Comparison of ENCODE assay signal across 7 mouse cellular contexts in the genomic region with DNA sequence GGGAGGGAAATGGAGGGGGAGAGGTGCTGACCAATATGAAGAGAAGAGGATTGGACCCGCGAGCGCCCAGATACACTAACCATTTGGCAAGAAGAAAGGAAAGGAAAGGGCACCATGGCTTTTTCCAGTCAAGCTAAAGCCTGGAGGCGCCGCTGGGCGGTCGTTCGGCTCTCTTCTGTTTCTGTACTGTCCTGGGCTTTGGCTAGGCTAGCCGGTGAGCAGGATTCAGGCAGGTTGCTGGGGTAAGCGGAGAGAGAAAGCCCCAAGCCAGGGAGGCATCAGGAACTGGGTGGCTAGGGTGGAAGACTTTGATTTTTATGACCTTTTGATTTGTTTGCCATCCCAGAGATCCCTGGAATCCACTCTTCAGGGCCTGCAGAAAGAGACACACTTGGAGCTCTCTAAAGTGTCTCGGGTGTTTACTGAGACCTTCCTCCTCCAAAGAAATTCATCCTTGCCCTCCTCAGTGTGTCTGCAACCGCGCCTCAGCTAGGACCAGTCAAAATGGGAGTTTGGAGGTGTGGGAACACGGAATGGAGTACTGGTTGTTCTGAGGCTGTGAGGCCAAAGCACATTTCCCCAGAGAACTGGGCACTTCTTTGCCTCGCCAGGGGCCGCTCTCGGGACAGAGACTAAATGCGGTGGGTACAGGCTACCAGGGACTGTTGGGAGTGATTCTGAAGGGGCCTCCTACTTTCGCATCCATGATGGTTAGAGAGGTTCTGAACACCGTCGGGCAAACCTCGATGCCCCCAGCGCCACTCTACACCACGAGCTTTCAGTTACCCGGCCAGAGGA. TPM values are rescaled to one million over a fixed set of nuclear protein-coding genes. Genes with fewer than 3 reads are reported as not detected.
DNase-seq lines count a peak whose midpoint lies in the region; ATAC-seq and TF ChIP-seq lines count a peak whose summit lies in the region.

No protein-coding gene starts in this region.

- H3K4me2 ChIP-seq in lung, postnatal 0 days (replicated peaks; ENCODE audit: low read depth, low read length), result no peak overlapping the region
- H3K4me2 ChIP-seq in embryonic facial prominence, embryonic 14.5 days (ENCODE audit: low read depth, low read length), result peak overlapping the region; percentile 2
- no peak overlapping the region for H3K4me2 ChIP-seq in liver, embryonic 14.5 days (ENCODE audit: low read depth)

- peaks cover 15% of the 10 kb centered on the region for H3K4me1 ChIP-seq in lung, postnatal 0 days (ENCODE audit: insufficient read depth, low read depth, low read length)
- 0 out of 2 replicates have a peak, but pooled peaks cover 9% of the 10 kb centered on the region for H3K4me1 ChIP-seq in embryonic facial prominence, embryonic 14.5 days (ENCODE audit: control insufficient read depth, insufficient read depth, low read length)
- no peaks in the 10 kb centered on the region for H3K4me1 ChIP-seq in liver, embryonic 14.5 days (replicated peaks; ENCODE audit: control insufficient read depth in 2 of 2, insufficient read depth in 2 of 2, low read length in 1 of 2)
- peaks cover 13% of the 10 kb centered on the region for H3K4me1 ChIP-seq in lung, adult 2 months (ENCODE audit: control insufficient read depth, insufficient read depth, low read length)

- DNase-seq in lung, postnatal 0 days (ENCODE audit: low spot score), result no peak
- DNase-seq in lung, postnatal 25 days (ENCODE audit: low spot score), result no peak
- no peak for DNase-seq in embryonic facial prominence, embryonic 14.5 days (ENCODE audit: low spot score)
- DNase-seq in liver, embryonic 14.5 days (ENCODE audit: low read depth in 3 of 3, low spot score in 3 of 3), result no peak
- no peak for DNase-seq in left cerebral cortex, postnatal 10 days (ENCODE audit: extremely low spot score in 1 of 2, low spot score in 2 of 2)
- no peak for DNase-seq in right cerebral cortex, postnatal 36 days (ENCODE audit: low spot score in 2 of 2)
- DNase-seq in lung, adult 2 months, result no peak

- no peak overlapping the region for H3K9ac ChIP-seq in lung, postnatal 0 days (replicated peaks; ENCODE audit: low read depth)
- peak overlapping the region; percentile 20; the same call in 1 of the 2 replicates for H3K9ac ChIP-seq in embryonic facial prominence, embryonic 14.5 days (ENCODE audit: low read depth, low read length)
- H3K9ac ChIP-seq in liver, embryonic 14.5 days (replicated peaks), result no peak overlapping the region

- peak; percentile 41 for TF ChIP-seq CTCF in lung, postnatal 0 days (IDR thresholded peaks at IDR 0.05)
- peak; percentile 17; the same call in 1 of the 2 replicates for TF ChIP-seq CTCF in liver, embryonic 14.5 days (IDR thresholded peaks at IDR 0.05; ENCODE audit: low read depth)
- no peak for TF ChIP-seq CTCF in lung, adult 2 months (IDR thresholded peaks at IDR 0.05; ENCODE audit: insufficient read depth, low read length)

- no peaks in the 10 kb centered on the region for H3K9me3 ChIP-seq in lung, postnatal 0 days (ENCODE audit: low read length)
- H3K9me3 ChIP-seq in embryonic facial prominence, embryonic 14.5 days (ENCODE audit: control insufficient read depth, low read length), result no peaks in the 10 kb centered on the region
- no peaks in the 10 kb centered on the region for H3K9me3 ChIP-seq in liver, embryonic 14.5 days (ENCODE audit: control insufficient read depth, low read length)

- 2% methylated on average over 25 of the region's 25 CpGs for WGBS in lung, postnatal 0 days
- WGBS in embryonic facial prominence, embryonic 14.5 days, result 3% methylated on average over 25 of the region's 25 CpGs
- WGBS in liver, embryonic 14.5 days (ENCODE audit: insufficient replicate concordance), result 2% methylated on average over 25 of the region's 25 CpGs
- WGBS in lung, adult 2 months, result 4% methylated on average over 25 of the region's 25 CpGs

- ATAC-seq in lung, postnatal 0 days, result no peak
- no peak for ATAC-seq in embryonic facial prominence, embryonic 14.5 days (ENCODE audit: low read depth)
- no peak for ATAC-seq in liver, embryonic 14.5 days (ENCODE audit: insufficient read depth)

- H3K27me3 ChIP-seq in lung, postnatal 0 days (replicated peaks; ENCODE audit: insufficient read depth, low read length), result peaks cover 92% of the 10 kb centered on the region
- peaks cover 100% of the 10 kb centered on the region for H3K27me3 ChIP-seq in embryonic facial prominence, embryonic 14.5 days (replicated peaks; ENCODE audit: control insufficient read depth, insufficient read depth, low read length)
- peaks cover 100% of the 10 kb centered on the region for H3K27me3 ChIP-seq in liver, embryonic 14.5 days (ENCODE audit: control insufficient read depth, insufficient read depth, low read length)

- TF ChIP-seq EP300 in lung, postnatal 0 days (IDR thresholded peaks at IDR 0.05), result no peak
- no peak for TF ChIP-seq EP300 in liver, embryonic 14.5 days (IDR thresholded peaks at IDR 0.05; ENCODE audit: low read depth)

- H3K36me3 ChIP-seq in lung, postnatal 0 days (ENCODE audit: insufficient read depth, low read length), result no peaks in the 10 kb centered on the region
- no peaks in the 10 kb centered on the region for H3K36me3 ChIP-seq in embryonic facial prominence, embryonic 14.5 days (ENCODE audit: control insufficient read depth, insufficient read depth, low read length)
- no peaks in the 10 kb centered on the region for H3K36me3 ChIP-seq in liver, embryonic 14.5 days (replicated peaks; ENCODE audit: control insufficient read depth, insufficient read depth, low read depth)

- no peak for TF ChIP-seq POLR2A in lung, adult 2 months (IDR thresholded peaks at IDR 0.05; ENCODE audit: borderline replicate concordance, extremely low read depth, low read depth, low read length)

- H3K4me3 ChIP-seq in lung, postnatal 0 days (ENCODE audit: low read depth, low read length), result no peak overlapping the region
- H3K4me3 ChIP-seq in embryonic facial prominence, embryonic 14.5 days (ENCODE audit: low read depth, low read length), result 0 out of 2 replicates have a peak overlapping the region, but pooled peaks have one; percentile 2
- H3K4me3 ChIP-seq in liver, embryonic 14.5 days (ENCODE audit: insufficient read depth in 1 of 2, low read depth in 2 of 2, low read length in 2 of 2), result no peak overlapping the region
- no peak overlapping the region for H3K4me3 ChIP-seq in lung, adult 2 months (replicated peaks; ENCODE audit: extremely low read depth, low read depth, low read length)

- intact Hi-C loops in left cerebral cortex, postnatal 10 days (cut with DNase I), result loop anchor here (10.0 kb wide), 2 partner anchors 337 to 413 kb away; no protein-coding TSS in a partner anchor

- H3K27ac ChIP-seq in lung, postnatal 0 days (ENCODE audit: low read length), result no peak overlapping the region
- H3K27ac ChIP-seq in embryonic facial prominence, embryonic 14.5 days (replicated peaks; ENCODE audit: low read depth, low read length), result no peak overlapping the region
- H3K27ac ChIP-seq in liver, embryonic 14.5 days, result no peak overlapping the region

RNA-seq across cellular contexts. Expression of gene Pax6, which starts 3.3 kb away (rescaled TPM):
- not detected in 2 replicates for polyA plus RNA-seq in lung, postnatal 0 days (2015; fragmentation: Nextera tagmentation; extraction: Ambion mirVana)
- polyA plus RNA-seq in embryonic facial prominence, embryonic 14.5 days (2014; fragmentation: Nextera tagmentation; extraction: Ambion mirVana), result 1.8 and 2.6 TPM in 2 replicates
- polyA plus RNA-seq in liver, embryonic 14.5 days (2012; rRNA removed), result 0.06 and 0.11 TPM in 2 replicates
- 0.08 TPM in 1 of 2 replicates, not detected in the other for polyA plus RNA-seq in liver, embryonic 14.5 days (2014; fragmentation: Nextera tagmentation; extraction: Ambion mirVana)
- 1 to 10 TPM; 7.0 to 7.5 TPM for total RNA-seq in left cerebral cortex, postnatal 10 days (2021)
- polyA plus RNA-seq in lung, adult 2 months (2012; rRNA removed), result not detected in 2 replicates
